Mouse (Mus musculus) adrenal gland, postnatal 10 days (tissue): ENCODE results near the gene Ulk3. TPM values are rescaled to one million over a fixed set of nuclear protein-coding genes. Genes with fewer than 3 reads are reported as not detected.
A peak's percentile ranks its signal among the peaks of the same experiment; 100 is the strongest.

Experiments used
- DNase-seq: peaks from one replicate; pipeline ENCODE4 v3.0.0; 2021; ENCODE audit warnings: mixed read lengths
- total RNA-seq, 2 experiments: library from RNA; stranded (reverse); gene quantifications; 2 replicates each; pipeline ENCODE4 v1.2.3; 2021

The Ulk3 gene
- total RNA-seq, 2 experiments from 2014 or later: 9.2 to 17.0 TPM

- DNase-seq: no peak
Observed at GRCm38 (mm10) chr9:57617556-57618169, 28.4 kb downstream of the Ulk3 start.

- no peak for DNase-seq
Observed at GRCm38 (mm10) chr9:57618854-57619253, 29.6 kb downstream of the Ulk3 start.

- no peak for DNase-seq
Observed at GRCm38 (mm10) chr9:57620674-57621073, 31.4 kb downstream of the Ulk3 start, which contains the start of gene Lman1l. Lman1l (minus strand) TSS chr9:57620774.

- no peak for DNase-seq
Observed at GRCm38 (mm10) chr9:57624295-57624694, 35.0 kb downstream of the Ulk3 start.

GRCm38 (mm10) chr9:57625674-57626500 lies 36.6 kb downstream of the Ulk3 start:
- DNase-seq: no peak

- no peak for DNase-seq
Observed at GRCm38 (mm10) chr9:57627191-57627590, 37.9 kb downstream of the Ulk3 start.

- DNase-seq: no peak
Observed at GRCm38 (mm10) chr9:57627892-57628291, 38.6 kb downstream of the Ulk3 start.

GRCm38 (mm10) chr9:57628717-57629116 lies 39.5 kb downstream of the Ulk3 start:
- no peak for DNase-seq

- DNase-seq: peak; percentile 90
Observed at GRCm38 (mm10) chr9:57629118-57629874, 40.0 kb downstream of the Ulk3 start.

GRCm38 (mm10) chr9:57633481-57634024 lies 44.3 kb downstream of the Ulk3 start:
- DNase-seq: no peak

GRCm38 (mm10) chr9:57637272-57637671 lies 48.0 kb downstream of the Ulk3 start:
- no peak for DNase-seq

- DNase-seq: peak; percentile 75
Observed at GRCm38 (mm10) chr9:57637741-57638322, 48.6 kb downstream of the Ulk3 start.

- DNase-seq: peak; percentile 70
Observed at GRCm38 (mm10) chr9:57638651-57639459, 49.6 kb downstream of the Ulk3 start.

GRCm38 (mm10) chr9:57639661-57640328 lies 50.5 kb downstream of the Ulk3 start:
- no peak for DNase-seq

GRCm38 (mm10) chr9:57640384-57640783 lies 51.1 kb downstream of the Ulk3 start:
- peak; percentile 63 for DNase-seq

GRCm38 (mm10) chr9:57641022-57641421 lies 51.8 kb downstream of the Ulk3 start:
- no peak for DNase-seq

- DNase-seq: no peak
Observed at GRCm38 (mm10) chr9:57641775-57642550, 52.7 kb downstream of the Ulk3 start.

GRCm38 (mm10) chr9:57643169-57643855 lies 54.1 kb downstream of the Ulk3 start:
- no peak for DNase-seq

- no peak for DNase-seq
Observed at GRCm38 (mm10) chr9:57643856-57644180, 54.6 kb downstream of the Ulk3 start.
